Mouse (Mus musculus): ENCODE data around the gene Pcyt1a. TPM values are rescaled to one million over a fixed set of nuclear protein-coding genes. Genes with fewer than 3 reads are reported as not detected.
A peak's percentile ranks its signal among the peaks of the same experiment; 100 is the strongest.

Gene Pcyt1a
- polyA plus RNA-seq, 1 experiment from 2014 or later = 34.2 TPM

GRCm38 (mm10) chr16:32402818-32403217 is 27.9 kb upstream of the Pcyt1a start:
- WGBS = 81% methylated on average over 3 of the region's 3 CpGs
- ATAC-seq (ENCODE audit: insufficient number of reproducible peaks, insufficient read depth, low FRiP score, low TSS enrichment, low read depth) = no peak

GRCm38 (mm10) chr16:32405716-32406115 is 25.0 kb upstream of the Pcyt1a start:
- Histone ChIP-seq H3K27me3 (no peaks in the 10 kb centered on the region), H3K4me1 (0 out of 2 replicates have a peak, but pooled peaks cover 5% of the 10 kb centered on the region), H3K4me3 (no peak overlapping the region), H3K9ac (no peak overlapping the region), H3K36me3 (no peaks in the 10 kb centered on the region), H3K9me3 (no peaks in the 10 kb centered on the region), H3K4me2 (no peak overlapping the region), H3K27ac (no peak overlapping the region)
- WGBS = 86% methylated on average over 9 of the region's 9 CpGs
- no peak for ATAC-seq (ENCODE audit: insufficient number of reproducible peaks, insufficient read depth, low FRiP score, low TSS enrichment, low read depth)

More at GRCm38 (mm10) chr16:32402818-32403217, 27.9 kb upstream of the Pcyt1a start:
- Histone ChIP-seq H3K9me3 (no peaks in the 10 kb centered on the region), H3K36me3 (no peaks in the 10 kb centered on the region), H3K27ac (no peak overlapping the region), H3K4me3 (no peak overlapping the region), H3K27me3 (no peaks in the 10 kb centered on the region), H3K4me2 (no peak overlapping the region), H3K4me1 (0 out of 2 replicates have a peak, but pooled peaks cover 5% of the 10 kb centered on the region), H3K9ac (no peak overlapping the region)

DNA sequence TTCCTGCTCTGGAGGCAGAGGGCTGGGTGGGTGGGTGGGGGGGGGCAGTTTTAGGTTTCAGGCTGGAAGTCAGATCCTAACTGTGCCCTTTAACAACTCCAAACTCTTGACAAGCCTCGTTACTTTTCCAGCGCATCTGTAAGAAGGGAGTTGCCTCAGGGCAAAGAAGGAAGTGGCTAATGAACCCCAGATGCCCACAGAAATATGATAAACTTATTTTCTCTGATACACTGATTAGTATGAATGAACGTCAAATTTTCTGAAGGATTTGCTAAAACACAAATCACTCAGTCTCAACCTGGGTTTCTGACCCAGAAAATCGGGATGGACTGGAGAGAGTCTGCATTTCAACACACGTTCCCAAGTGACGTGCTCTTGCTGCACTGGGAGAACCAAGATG is 24.1 kb upstream of the Pcyt1a start:
- H3K36me3 ChIP-seq = no peaks in the 10 kb centered on the region
- ATAC-seq (ENCODE audit: insufficient number of reproducible peaks, insufficient read depth, low FRiP score, low TSS enrichment, low read depth) = no peak
- no peaks in the 10 kb centered on the region for H3K9me3 ChIP-seq
- no peak overlapping the region for H3K9ac ChIP-seq
- no peaks in the 10 kb centered on the region for H3K27me3 ChIP-seq
- no peak overlapping the region for H3K27ac ChIP-seq
- H3K4me3 ChIP-seq = no peak overlapping the region
- 0 out of 2 replicates have a peak, but pooled peaks cover 5% of the 10 kb centered on the region for H3K4me1 ChIP-seq
- H3K4me2 ChIP-seq = no peak overlapping the region
- WGBS = 16% methylated on average over 6 of the region's 6 CpGs

DNA sequence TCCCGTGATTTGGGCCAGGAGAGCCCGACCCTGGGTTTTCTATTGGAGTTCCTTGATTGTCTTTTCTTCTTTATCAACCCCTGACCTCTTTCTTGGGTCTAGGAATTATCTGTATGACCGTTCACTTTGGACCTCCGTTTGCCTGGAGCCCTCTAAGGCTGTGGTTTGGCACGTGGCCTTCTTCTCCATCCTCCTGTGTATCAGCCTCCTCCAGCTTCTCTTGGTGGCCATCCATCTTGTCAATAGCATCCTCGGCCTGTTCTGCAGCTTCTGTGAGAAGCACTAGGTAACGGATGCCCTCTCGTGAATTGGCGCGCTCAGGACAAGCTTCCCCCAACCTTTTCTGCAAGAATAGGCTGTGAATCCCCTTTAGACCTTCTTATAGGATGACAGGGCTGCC is 23.0 kb upstream of the Pcyt1a start:
- Histone ChIP-seq H3K9ac (no peak overlapping the region), H3K4me1 (0 out of 2 replicates have a peak, but pooled peaks cover 5% of the 10 kb centered on the region), H3K27ac (no peak overlapping the region), H3K9me3 (no peaks in the 10 kb centered on the region), H3K4me2 (no peak overlapping the region), H3K4me3 (no peak overlapping the region), H3K36me3 (no peaks in the 10 kb centered on the region), H3K27me3 (no peaks in the 10 kb centered on the region)
- ATAC-seq (ENCODE audit: insufficient number of reproducible peaks, insufficient read depth, low FRiP score, low TSS enrichment, low read depth) = no peak
- WGBS = 86% methylated on average over 10 of the region's 10 CpGs

DNA sequence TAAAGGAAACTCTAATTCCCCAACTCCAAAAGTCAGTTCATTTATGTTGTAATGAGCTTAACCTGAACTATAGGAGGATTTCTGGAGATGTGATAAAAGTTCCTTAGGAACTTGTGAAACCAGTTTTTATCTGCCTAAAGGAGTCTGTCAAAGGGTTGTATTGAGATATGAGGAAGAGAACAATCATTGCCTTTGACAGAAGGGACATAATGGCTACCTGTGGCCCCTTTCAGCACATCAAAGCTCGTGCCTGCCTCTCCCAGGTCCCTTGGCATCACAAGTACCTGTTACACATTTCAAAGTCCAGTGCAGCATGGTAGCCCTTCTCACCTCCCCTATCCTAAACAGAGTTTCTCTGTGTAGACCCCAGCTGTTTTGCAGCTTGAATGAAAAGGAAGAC is 13.3 kb upstream of the Pcyt1a start:
- H3K9me3 ChIP-seq = no peaks in the 10 kb centered on the region
- H3K4me3 ChIP-seq = no peak overlapping the region
- peaks cover 14% of the 10 kb centered on the region for H3K4me1 ChIP-seq
- no peak overlapping the region for H3K9ac ChIP-seq
- H3K27ac ChIP-seq = no peak overlapping the region
- H3K4me2 ChIP-seq = no peak overlapping the region
- WGBS = 50% methylated on average over 1 of the region's 1 CpGs
- H3K36me3 ChIP-seq = no peaks in the 10 kb centered on the region
- ATAC-seq (ENCODE audit: insufficient number of reproducible peaks, insufficient read depth, low FRiP score, low TSS enrichment, low read depth) = no peak
- no peaks in the 10 kb centered on the region for H3K27me3 ChIP-seq

- peak; percentile 91 for ATAC-seq (ENCODE audit: insufficient number of reproducible peaks, insufficient read depth, low FRiP score, low TSS enrichment, low read depth)
- Histone ChIP-seq H3K27ac (peak within 1 kb of the TSS; percentile 96), H3K27me3 (no peaks in the 10 kb centered on the region), H3K9me3 (no peaks in the 10 kb centered on the region), H3K4me2 (peak within 1 kb of the TSS; percentile 72), H3K36me3 (no peaks in the 10 kb centered on the region), H3K4me3 (peak within 1 kb of the TSS; percentile 68), H3K9ac (peak within 1 kb of the TSS; percentile 76), H3K4me1 (peaks cover 14% of the 10 kb centered on the region)
- WGBS = 1% methylated on average over 45 of the region's 45 CpGs
Measured at GRCm38 (mm10) chr16:32419517-32420483, 10.9 kb upstream of the Pcyt1a start, which contains the start of gene Tctex1d2. Gene Tctex1d2 (plus strand): TSS chr16:32419702.

GRCm38 (mm10) chr16:32427506-32427905 is 3.2 kb upstream of the Pcyt1a start:
- peaks cover 15% of the 10 kb centered on the region for H3K4me1 ChIP-seq
- no peak overlapping the region for H3K27ac ChIP-seq
- no peaks in the 10 kb centered on the region for H3K9me3 ChIP-seq
- no peak overlapping the region for H3K4me2 ChIP-seq
- H3K36me3 ChIP-seq = no peaks in the 10 kb centered on the region
- H3K27me3 ChIP-seq = no peaks in the 10 kb centered on the region
- ATAC-seq (ENCODE audit: insufficient number of reproducible peaks, insufficient read depth, low FRiP score, low TSS enrichment, low read depth) = no peak
- WGBS = 82% methylated on average over 3 of the region's 3 CpGs
- H3K9ac ChIP-seq = no peak overlapping the region
- no peak overlapping the region for H3K4me3 ChIP-seq

DNA sequence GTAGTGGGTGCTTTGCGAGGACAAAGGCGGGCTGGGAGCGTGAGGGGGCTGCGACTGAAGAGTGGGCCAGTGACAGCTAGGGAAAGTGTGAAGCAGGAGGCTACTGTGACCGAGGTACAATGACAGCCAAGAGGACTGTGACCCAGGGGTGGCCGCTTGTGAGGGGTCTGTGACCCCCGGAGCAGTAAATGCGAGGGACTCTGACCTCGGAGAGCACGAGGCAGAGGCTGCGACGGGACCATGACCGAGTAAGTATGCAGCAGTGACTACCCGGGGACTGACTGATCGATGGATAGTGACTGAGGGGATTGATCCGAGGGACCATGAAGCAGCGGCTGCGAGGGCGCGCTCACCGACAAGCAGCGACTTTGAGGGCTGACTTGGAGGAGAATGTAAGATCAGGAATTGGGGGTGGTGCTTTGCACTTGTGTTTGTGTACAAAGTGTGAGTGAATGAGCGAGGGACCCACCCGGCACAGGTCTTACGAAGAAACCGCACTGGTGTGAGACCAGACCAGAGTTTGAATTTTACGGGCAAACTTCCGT is 398 bp downstream of the Pcyt1a start:
- H3K4me1 ChIP-seq = peaks cover 17% of the 10 kb centered on the region
- ATAC-seq (ENCODE audit: insufficient number of reproducible peaks, insufficient read depth, low FRiP score, low TSS enrichment, low read depth) = peak; percentile 65
- peak overlapping the region; percentile 84 for H3K9ac ChIP-seq
- H3K36me3 ChIP-seq = no peaks in the 10 kb centered on the region
- peak overlapping the region; percentile 79 for H3K4me3 ChIP-seq
- no peaks in the 10 kb centered on the region for H3K27me3 ChIP-seq
- peak overlapping the region; percentile 85; the same call in 1 of the 2 replicates for H3K27ac ChIP-seq
- H3K4me2 ChIP-seq = peak overlapping the region; percentile 87
- WGBS = 2% methylated on average over 27 of the region's 28 CpGs
- H3K9me3 ChIP-seq = no peaks in the 10 kb centered on the region

GRCm38 (mm10) chr16:32431926-32432325 is 1.2 kb downstream of the Pcyt1a start:
- Histone ChIP-seq H3K27me3 (no peaks in the 10 kb centered on the region), H3K4me1 (peaks cover 17% of the 10 kb centered on the region), H3K4me3 (peak overlapping the region; percentile 79), H3K9ac (no peak overlapping the region), H3K27ac (no peak overlapping the region), H3K4me2 (peak overlapping the region; percentile 87), H3K36me3 (no peaks in the 10 kb centered on the region), H3K9me3 (no peaks in the 10 kb centered on the region)
- ATAC-seq (ENCODE audit: insufficient number of reproducible peaks, insufficient read depth, low FRiP score, low TSS enrichment, low read depth) = no peak
- 86% methylated on average over 1 of the region's 1 CpGs for WGBS

DNA sequence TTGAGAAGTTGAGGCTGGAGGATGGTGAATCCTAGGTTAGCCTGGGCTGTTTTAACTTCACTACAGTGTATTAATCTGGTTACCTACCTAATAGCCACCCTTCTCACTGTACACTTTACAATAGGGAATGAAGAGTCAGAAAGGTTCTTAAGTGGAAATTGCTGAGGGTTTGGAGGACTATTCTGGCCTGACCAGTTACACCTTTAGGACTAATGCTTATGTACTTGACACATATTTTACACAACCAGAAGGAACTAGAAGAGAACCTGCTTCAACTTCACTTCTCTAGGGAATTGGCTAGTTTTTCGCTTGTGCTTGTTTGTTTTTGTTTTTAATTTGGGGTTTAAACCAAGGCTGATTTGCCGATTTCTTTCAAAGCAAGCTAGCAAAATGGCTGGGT is 2.4 kb downstream of the Pcyt1a start:
- Histone ChIP-seq H3K27me3 (no peaks in the 10 kb centered on the region), H3K4me3 (no peak overlapping the region)
- 65% methylated on average over 2 of the region's 2 CpGs for whole genome bisulfite sequencing

DNA sequence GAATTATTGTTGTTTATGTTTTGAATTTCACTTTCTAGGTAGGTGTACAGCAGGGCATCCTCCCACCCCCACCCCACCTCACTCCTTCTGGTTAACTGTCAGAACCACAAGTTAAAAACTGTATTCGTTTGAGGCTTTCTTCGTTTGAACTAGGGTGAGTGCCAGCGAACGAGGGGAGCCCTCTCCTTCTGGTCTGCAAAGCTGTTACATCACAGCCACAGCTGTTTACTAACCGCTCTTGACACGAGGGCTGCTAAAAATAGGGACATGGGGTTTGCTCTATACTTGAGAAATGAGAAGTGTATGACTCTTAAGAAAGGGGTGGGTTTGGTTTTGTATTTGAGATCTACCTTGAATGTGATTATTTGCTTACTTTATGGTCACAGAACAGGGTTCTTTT is 3.3 kb downstream of the Pcyt1a start:
- Histone ChIP-seq H3K9ac (no peak overlapping the region), H3K4me3 (no peak overlapping the region), H3K36me3 (no peaks in the 10 kb centered on the region), H3K27me3 (no peaks in the 10 kb centered on the region), H3K9me3 (no peaks in the 10 kb centered on the region), H3K4me2 (no peak overlapping the region), H3K4me1 (peaks cover 21% of the 10 kb centered on the region), H3K27ac (no peak overlapping the region)
- ATAC-seq (ENCODE audit: insufficient number of reproducible peaks, insufficient read depth, low FRiP score, low TSS enrichment, low read depth) = no peak
- 58% methylated on average over 6 of the region's 6 CpGs for WGBS

More for the DNA sequence above, 2.4 kb downstream of the Pcyt1a start:
- Histone ChIP-seq H3K27ac (no peak overlapping the region), H3K4me2 (no peak overlapping the region), H3K36me3 (no peaks in the 10 kb centered on the region), H3K9me3 (no peaks in the 10 kb centered on the region), H3K4me1 (peaks cover 19% of the 10 kb centered on the region), H3K9ac (0 out of 2 replicates have a peak overlapping the region, but pooled peaks have one; percentile 40)
- no peak for ATAC-seq (ENCODE audit: insufficient number of reproducible peaks, insufficient read depth, low FRiP score, low TSS enrichment, low read depth)

DNA sequence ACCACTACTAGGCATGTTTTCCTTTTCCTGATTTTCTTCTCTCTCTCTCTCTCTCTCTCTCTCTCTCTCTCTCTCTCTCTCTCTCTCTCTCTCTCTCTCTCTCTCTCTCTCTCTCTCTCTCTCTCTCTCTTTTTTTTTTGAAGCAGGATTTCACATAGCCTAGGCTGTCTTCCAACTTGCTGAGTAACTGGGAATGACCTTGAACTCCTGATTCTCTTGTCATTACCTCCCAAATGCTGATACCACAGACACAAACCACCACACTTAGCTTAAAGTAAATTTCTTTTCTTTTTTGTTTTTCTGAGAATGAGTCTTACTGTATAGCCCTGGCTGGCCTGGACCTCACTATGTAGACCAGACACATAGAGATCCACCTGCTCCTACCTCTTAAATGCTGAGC is 4.0 kb downstream of the Pcyt1a start:
- peaks cover 20% of the 10 kb centered on the region for H3K4me1 ChIP-seq
- H3K4me2 ChIP-seq = no peak overlapping the region
- H3K9me3 ChIP-seq = no peaks in the 10 kb centered on the region
- no peak overlapping the region for H3K4me3 ChIP-seq
- H3K27ac ChIP-seq = no peak overlapping the region
- no peaks in the 10 kb centered on the region for H3K27me3 ChIP-seq
- no peak overlapping the region for H3K9ac ChIP-seq
- ATAC-seq (ENCODE audit: insufficient number of reproducible peaks, insufficient read depth, low FRiP score, low TSS enrichment, low read depth) = no peak
- H3K36me3 ChIP-seq = no peaks in the 10 kb centered on the region

All from embryonic facial prominence, embryonic 13.5 days (tissue).